In the genomic region with DNA sequence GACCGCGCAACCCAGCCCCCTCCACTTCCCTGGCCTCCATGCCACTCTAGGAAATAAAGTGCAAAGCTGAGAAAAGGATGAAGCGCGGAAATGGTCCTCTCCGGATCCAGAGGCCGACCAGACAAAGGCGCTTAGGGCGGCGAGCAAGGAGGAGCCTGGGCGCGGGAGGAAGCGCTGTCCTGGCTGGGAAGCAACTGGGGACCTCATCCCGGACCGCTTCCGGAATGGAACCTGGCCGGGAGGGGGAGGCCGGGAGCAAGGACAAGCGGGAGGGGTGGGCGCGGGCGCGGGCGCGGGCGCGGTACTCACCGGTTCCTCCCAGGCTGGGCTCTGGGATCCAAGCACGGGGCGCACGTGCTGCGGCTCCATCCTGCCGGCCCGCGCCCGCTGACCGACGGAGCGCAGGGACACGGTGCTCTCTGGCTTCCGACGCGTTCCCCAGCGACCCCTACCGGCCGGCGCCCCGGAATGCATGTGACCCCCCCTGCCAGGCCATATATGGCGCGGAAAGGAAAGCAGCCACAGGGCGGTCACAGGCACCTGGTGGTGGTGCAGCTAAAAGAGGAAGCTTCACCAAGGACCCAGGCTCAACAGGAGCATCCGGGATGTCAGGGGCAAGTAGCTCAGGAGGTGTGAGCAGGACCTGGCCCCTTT, we compare ENCODE assay signal across 9 mouse cellular contexts. TPM values are rescaled to one million over a fixed set of nuclear protein-coding genes. Genes with fewer than 3 reads are reported as not detected.
DNase-seq lines count a peak whose midpoint lies in the region; ATAC-seq and TF ChIP-seq lines count a peak whose summit lies in the region.
"Not testable (repeated sequence)": the region's sequence is repeated elsewhere in the genome, so short reads cannot be mapped to it uniquely, and the experiment has no call there.
"Had no signal": no experiment of that assay in that cellular context is flagged by ENCODE, and none has a peak within 500 bp of the region (broad histone marks: within the 10 kb centered on the region; RNA-seq: fewer than 3 reads in every experiment).

A gene (minus strand): TSS at position 394 of the 654 bp plus-strand sequence.

- peak within 1 kb of the TSS; percentile 45; the same call in 1 of the 2 replicates for H3K27ac ChIP-seq in hindbrain, embryonic 15.5 days (replicated peaks)
- H3K27ac ChIP-seq in lung, postnatal 0 days (ENCODE audit: low read length): not testable (repeated sequence)

- TF ChIP-seq EP300 in lung, postnatal 0 days (IDR thresholded peaks at IDR 0.05): not testable (repeated sequence)

- peak within 1 kb of the TSS; percentile 52 for H3K4me2 ChIP-seq in hindbrain, embryonic 15.5 days
- H3K4me2 ChIP-seq in lung, postnatal 0 days (replicated peaks; ENCODE audit: low read depth, low read length): peak within 1 kb of the TSS; percentile 36

- not testable (repeated sequence) for H3K4me1 ChIP-seq in hindbrain, embryonic 15.5 days (replicated peaks); lung, postnatal 0 days (ENCODE audit: insufficient read depth, low read depth, low read length)

- not testable (repeated sequence) for H3K27me3 ChIP-seq in hindbrain, embryonic 15.5 days; lung, postnatal 0 days (replicated peaks; ENCODE audit: insufficient read depth, low read length)

- peak; percentile 76 for DNase-seq in embryo, embryonic 10.5 days (ENCODE audit: low spot score)
- DNase-seq in gastrocnemius, postnatal 25 days: peak; percentile 22
- peak; percentile 33 to 42 for DNase-seq in layer of hippocampus, postnatal 36 days
- DNase-seq in lung, postnatal 0 days (ENCODE audit: low spot score): peak; percentile 39
- peak; percentile 19 for DNase-seq in ovary, postnatal 36 days (ENCODE audit: low spot score)
- DNase-seq in thymus, postnatal 25 days: peak; percentile 46

- peak; percentile 71 for TF ChIP-seq CTCF in lung, postnatal 0 days (IDR thresholded peaks at IDR 0.05)

- not testable (repeated sequence) for H3K36me3 ChIP-seq in hindbrain, embryonic 15.5 days; lung, postnatal 0 days (ENCODE audit: insufficient read depth, low read length)

- peak within 1 kb of the TSS; percentile 42 for H3K4me3 ChIP-seq in hindbrain, embryonic 15.5 days
- not testable (repeated sequence) for H3K4me3 ChIP-seq in lung, postnatal 0 days (ENCODE audit: low read depth, low read length)

- WGBS in hindbrain, embryonic 15.5 days: under 1% methylated on average over 40 of the region's 51 CpGs
- 1% methylated on average over 21 of the region's 51 CpGs for WGBS in lung, postnatal 0 days

- peak; percentile 93 for ATAC-seq in activated CD4-positive, CD25-positive, alpha-beta regulatory T cell, adult 4 months
- ATAC-seq in hindbrain, embryonic 15.5 days (ENCODE audit: low FRiP score, low read depth): peak; percentile 94
- ATAC-seq in lung, postnatal 0 days: peak; percentile 78

- H3K9ac ChIP-seq in hindbrain, embryonic 15.5 days: peak within 1 kb of the TSS; percentile 29; the same call in 1 of the 2 replicates
- H3K9ac ChIP-seq in lung, postnatal 0 days (replicated peaks; ENCODE audit: low read depth): not testable (repeated sequence)

- not testable (repeated sequence) for H3K9me3 ChIP-seq in hindbrain, embryonic 15.5 days; lung, postnatal 0 days (ENCODE audit: low read length)

RNA-seq across cellular contexts. Expression of the gene that starts here (rescaled TPM):
- polyA plus RNA-seq in activated CD4-positive, CD25-positive, alpha-beta regulatory T cell, adult 4 months (2017; shearing (Covaris generic)): 10 to 100 TPM in 1 of 2 experiments, 1 to 10 TPM in 1; 8.8 to 10.0 TPM
- under 1 TPM in 1 of 2 experiments, not detected in 1; 0.18 TPM for total RNA-seq in gastrocnemius, postnatal 25 days (2021)
- 3.8 and 5.8 TPM in 2 replicates for polyA plus RNA-seq in hindbrain, embryonic 15.5 days (2015; fragmentation: Nextera tagmentation; extraction: Ambion mirVana)
- 1 to 10 TPM; 1.3 to 1.4 TPM for total RNA-seq in layer of hippocampus, postnatal 36 days (2021)
- polyA plus RNA-seq in lung, postnatal 0 days (2015; fragmentation: Nextera tagmentation; extraction: Ambion mirVana): 0.30 and 0.58 TPM in 2 replicates
- polyA plus RNA-seq: liver, embryonic 16.5 days had no signal

Comparison
In these comparisons a context has a peak if more than half of its experiments do, and no peak if none do; other contexts are left out.
1. Peak in DNase-seq in gastrocnemius, postnatal 25 days; RNA of the gene not detected or under 1 TPM.
2. Peak in DNase-seq, ATAC-seq and H3K4me2 ChIP-seq in lung, postnatal 0 days; RNA of the gene not detected or under 1 TPM.
3. DNase-seq: peak in every context shown above with its lines; median percentile 76 in embryo, embryonic 10.5 days; 46 in thymus, postnatal 25 days; 39 in lung, postnatal 0 days; 38 in layer of hippocampus, postnatal 36 days; 22 in gastrocnemius, postnatal 25 days; 19 in ovary, postnatal 36 days.